In genomic region chr12:54796516-54797195, GRCm38 (mm10) we compare ENCODE assay signal across 16 mouse cellular contexts. TPM values are rescaled to one million over a fixed set of nuclear protein-coding genes. Genes with fewer than 3 reads are reported as not detected.
A peak's percentile ranks its signal among the peaks of the same experiment; 100 is the strongest.
DNase-seq lines count a peak whose midpoint lies in the region; TF ChIP-seq lines count a peak whose summit lies in the region.
"Had no signal": no experiment of that assay in that cellular context is flagged by ENCODE, and none has a peak within 500 bp of the region (broad histone marks: within the 10 kb centered on the region; RNA-seq: fewer than 3 reads in every experiment).

No protein-coding gene starts in this region.

- TF ChIP-seq POLR2A in lung, adult 2 months (IDR thresholded peaks at IDR 0.05; ENCODE audit: borderline replicate concordance, extremely low read depth, low read depth, low read length): no peak

- no peak for TF ChIP-seq CTCF in lung, adult 2 months (IDR thresholded peaks at IDR 0.05; ENCODE audit: insufficient read depth, low read length)

- H3K4me1 ChIP-seq in lung, adult 2 months (ENCODE audit: control insufficient read depth, insufficient read depth, low read length): peaks cover 8% of the 10 kb centered on the region

- peak; percentile 13 for DNase-seq in cerebellum, adult 11-12 months
- DNase-seq in cerebellum, postnatal 36 days: no peak
- peak; percentile 81 for DNase-seq in heart, adult 11 months
- no peak for DNase-seq in heart, postnatal 4 days
- DNase-seq in Muller cell, postnatal 12 days (ENCODE audit: inconsistent ontology term): peak; percentile 66
- peak; percentile 62 for DNase-seq in ZHBTc4 (ENCODE audit: low read depth, low spot score)
- no peak for DNase-seq in layer of hippocampus, adult 9-11 months
- DNase-seq in lung, adult 2 months: no peak
- DNase-seq: adrenal gland, postnatal 10 days; adrenal gland, postnatal 36 days; B cell, adult 2 months; cerebellum, adult 11 months; cerebellum, adult 8-10 months; gastrocnemius, postnatal 10 days; gastrocnemius, postnatal 36 days; kidney, adult 18-20 months had no signal

- 77% methylated on average over 8 of the region's 8 CpGs for WGBS in lung, adult 2 months

- H3K4me3 ChIP-seq in lung, adult 2 months (replicated peaks; ENCODE audit: extremely low read depth, low read depth, low read length): no peak overlapping the region

RNA-seq across cellular contexts. Expression of gene Snx6, which starts 1.2 kb away (rescaled TPM):
- total RNA-seq in heart, postnatal 4 days (2021): 10 to 100 TPM; 56.4 TPM
- polyA plus RNA-seq in lung, adult 2 months (2012; rRNA removed): 14.4 and 17.0 TPM in 2 replicates

Comparison
In these comparisons a context has a peak if more than half of its experiments do, and no peak if none do; other contexts are left out.
1. DNase-seq: peak in cerebellum, adult 11-12 months (single experiment), heart, adult 11 months (single experiment), Muller cell, postnatal 12 days (single experiment) and ZHBTc4 (single experiment); none in cerebellum, postnatal 36 days (0 of 2), heart, postnatal 4 days (single experiment), layer of hippocampus, adult 9-11 months (single experiment) and lung, adult 2 months (single experiment).